Mouse (Mus musculus) left cerebral cortex, adult 18-20 months (tissue): ENCODE measurements at regions not wholly inside any gene's neighbourhood (a gene's known extent, or its start where the extent isn't known, plus 50 kb on each side); places are given as distances from the start of the nearest gene placed in this dataset.
A peak's percentile ranks its signal among the peaks of the same experiment; 100 is the strongest.

Experiments
- DNase-seq, 2 experiments: peaks; one replicate each; pipeline ENCODE4 v3.0.0; 2021 to 2022; ENCODE audit warnings: low spot score in 2 of 2, mixed read lengths in 1 of 2

- peak; percentile 65 to 69 for DNase-seq
These were observed 280.9 kb upstream of the Gm10131 start for GRCm38 (mm10) chr8:34392208-34392980.

DNA sequence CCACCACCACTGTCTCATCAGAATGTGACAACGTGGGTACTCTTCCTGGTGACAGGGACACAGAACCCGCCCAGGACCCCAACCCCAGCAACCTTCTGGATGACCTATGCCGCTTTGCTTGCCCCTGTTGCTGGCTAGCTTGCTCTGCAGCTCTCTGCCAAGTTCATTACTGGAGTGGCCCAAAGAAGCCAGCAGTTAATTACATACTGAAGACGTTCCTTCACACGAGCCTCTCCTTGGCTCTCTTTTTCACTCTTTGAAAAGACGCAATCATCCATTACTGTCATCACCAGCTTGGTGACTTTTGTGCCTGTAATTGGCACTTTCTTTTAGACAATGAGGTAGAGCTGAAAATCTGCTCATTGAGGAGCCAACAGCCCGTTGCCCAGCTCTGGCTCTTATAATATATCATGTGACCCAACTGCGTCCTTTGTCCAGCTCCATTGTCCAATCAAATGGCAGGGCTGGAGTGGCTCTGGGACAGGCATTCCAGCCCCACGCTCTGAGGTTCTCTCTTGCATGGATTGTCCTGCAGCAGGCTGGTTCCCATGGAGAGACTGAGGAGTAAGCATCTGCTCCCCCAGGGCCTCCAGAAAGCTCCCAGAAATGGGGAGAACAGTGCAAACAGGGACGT is 274.4 kb upstream of the Gm10131 start:
- DNase-seq = no peak

- DNase-seq = no peak
These were observed 269.1 kb upstream of the Gm10131 start for GRCm38 (mm10) chr8:34380615-34381014.

DNA sequence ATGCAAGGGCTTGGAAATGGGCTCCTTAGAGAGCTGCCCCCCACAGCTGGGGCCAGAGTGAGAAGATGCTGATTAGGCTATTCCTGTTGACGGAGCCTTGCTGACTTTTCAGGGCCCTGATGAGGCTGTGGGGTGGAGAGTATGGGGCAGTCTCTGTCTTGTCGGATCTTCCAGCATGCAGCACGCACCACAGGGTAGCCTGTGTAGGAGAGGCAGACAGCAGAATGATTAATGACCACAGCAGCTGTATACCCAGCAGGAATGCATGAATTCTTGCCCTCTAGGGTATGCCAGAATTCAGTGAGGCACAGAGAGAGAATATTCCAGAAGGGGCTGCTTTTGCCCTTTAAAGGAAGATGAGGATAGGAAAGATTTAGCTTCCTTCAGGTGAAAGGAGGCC is 265.6 kb upstream of the Gm10131 start:
- DNase-seq = no peak

- no peak for DNase-seq
These were observed 262.7 kb upstream of the Gm10131 start for GRCm38 (mm10) chr8:34374242-34374641.

- DNase-seq = no peak
These were observed 261.1 kb upstream of the Gm10131 start for GRCm38 (mm10) chr8:34372666-34372980.

DNA sequence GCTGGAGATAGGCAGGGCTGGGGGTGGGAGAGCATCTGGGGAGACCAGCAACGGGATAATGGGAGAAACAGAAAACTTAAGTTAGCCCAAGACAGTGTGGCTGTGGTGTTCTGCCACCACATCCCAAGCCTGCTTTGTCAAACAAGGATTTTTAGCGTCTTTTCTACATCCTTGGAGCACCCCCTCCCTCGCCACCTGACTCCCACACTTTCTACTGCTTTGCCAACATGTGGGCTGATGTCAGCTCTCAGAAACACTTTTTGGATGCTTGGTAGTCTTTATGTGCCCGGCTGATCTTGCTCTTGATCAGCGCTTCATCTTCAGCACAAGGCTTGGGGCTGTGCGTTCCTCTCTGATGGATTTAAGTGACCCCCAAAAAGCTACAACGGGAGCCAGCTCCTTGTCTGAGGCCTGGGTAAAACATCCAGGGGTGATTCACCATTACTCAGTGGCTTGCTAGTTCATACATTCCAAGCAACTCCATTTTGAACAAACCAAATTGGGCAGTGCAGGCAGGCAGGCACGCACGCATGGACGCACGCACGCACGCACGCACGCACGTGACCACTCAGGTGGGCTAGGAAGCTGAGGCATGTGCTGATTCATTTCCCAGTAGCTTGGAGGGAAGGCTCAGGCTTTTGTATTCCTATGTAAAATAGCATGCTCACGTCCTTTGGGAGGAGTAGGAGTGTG is 260.6 kb upstream of the Gm10131 start:
- DNase-seq = peak; percentile 69 to 75

DNA sequence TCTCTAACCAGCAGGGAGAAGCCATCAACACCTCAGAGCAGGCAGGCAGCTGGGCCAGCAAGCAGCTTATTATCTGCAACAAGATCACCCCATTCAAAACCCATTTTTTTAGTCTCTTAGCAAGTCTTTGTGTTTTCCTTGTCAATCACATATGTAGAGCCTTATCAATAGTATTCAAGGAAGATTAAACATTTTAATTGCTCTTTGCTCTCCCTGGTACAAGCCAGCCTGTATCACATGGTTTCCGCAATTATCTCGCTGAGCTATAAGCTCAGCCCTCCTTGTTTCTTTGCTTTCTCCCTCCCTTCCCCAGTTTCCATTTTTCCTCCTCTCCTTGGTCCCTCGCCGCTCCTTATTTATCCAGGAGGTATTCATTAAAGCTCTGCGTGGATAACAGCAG is 259.9 kb upstream of the Gm10131 start:
- no peak for DNase-seq

DNA sequence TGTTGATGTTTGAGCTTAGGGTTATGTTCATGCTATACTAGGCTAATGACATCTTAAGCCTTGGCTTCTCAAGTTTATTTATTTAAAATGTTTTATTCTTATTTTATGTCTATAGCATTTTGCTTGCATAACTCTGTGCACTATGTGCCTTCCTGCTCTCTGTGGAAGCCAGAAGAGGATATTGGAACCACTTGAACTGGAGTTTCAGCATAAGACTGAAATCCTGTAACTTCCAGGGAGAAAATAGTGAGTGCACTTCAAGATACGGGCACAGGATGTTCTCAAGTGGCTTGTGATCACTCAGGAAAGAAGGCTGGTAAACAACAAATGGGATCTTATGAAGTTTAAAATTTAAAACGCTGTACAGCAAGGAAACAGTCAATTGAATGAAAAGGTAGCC is 257.0 kb upstream of the Gm10131 start:
- DNase-seq = no peak

DNA sequence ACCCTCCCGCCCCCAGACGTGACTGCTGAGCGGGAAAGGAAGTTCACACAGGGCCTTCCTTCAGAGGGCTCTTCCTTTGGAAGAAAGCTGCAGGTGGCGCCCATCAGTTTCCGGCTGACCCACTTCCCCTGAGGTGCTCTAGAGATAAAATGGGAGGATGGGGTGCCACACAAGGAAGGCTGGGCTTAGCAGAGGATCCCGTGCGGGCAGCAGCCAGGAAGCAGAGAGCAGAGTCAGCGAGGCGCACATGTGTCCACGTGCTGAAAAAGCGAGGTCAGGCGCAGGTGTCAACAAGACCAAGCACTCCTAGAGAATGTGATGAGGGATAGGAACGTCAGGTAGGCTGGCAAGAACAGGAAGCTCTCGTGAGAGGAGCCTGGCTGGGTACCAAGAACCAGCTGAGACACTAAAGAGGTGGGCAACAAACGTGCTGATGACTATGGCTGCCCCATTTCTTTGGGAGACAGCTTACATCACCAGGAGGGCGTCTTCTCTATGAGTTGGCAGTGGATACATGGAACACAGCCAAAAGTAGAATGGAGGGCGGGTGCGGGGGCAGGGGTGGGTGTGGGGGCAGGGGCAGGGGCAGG is 253.0 kb upstream of the Gm10131 start:
- DNase-seq = no peak

DNA sequence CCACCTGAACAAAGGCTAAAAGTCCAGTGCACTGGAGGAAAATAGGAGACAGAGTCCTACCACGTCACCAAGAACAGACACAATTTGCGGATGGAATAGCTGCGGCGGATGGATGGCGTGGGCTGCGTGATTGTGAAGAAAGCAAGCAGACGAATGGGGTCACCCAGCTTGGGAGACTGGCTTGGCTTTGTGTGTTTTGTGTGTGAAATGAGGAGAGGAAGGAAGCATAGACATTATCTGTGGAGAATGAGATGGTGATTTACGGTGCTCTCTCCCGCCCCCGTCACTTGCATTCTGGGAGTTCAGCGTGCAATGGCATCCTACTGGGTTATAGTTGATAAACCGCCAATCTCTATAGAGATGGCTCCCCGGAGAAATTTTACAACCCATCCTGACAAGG is 252.1 kb upstream of the Gm10131 start:
- no peak for DNase-seq

DNA sequence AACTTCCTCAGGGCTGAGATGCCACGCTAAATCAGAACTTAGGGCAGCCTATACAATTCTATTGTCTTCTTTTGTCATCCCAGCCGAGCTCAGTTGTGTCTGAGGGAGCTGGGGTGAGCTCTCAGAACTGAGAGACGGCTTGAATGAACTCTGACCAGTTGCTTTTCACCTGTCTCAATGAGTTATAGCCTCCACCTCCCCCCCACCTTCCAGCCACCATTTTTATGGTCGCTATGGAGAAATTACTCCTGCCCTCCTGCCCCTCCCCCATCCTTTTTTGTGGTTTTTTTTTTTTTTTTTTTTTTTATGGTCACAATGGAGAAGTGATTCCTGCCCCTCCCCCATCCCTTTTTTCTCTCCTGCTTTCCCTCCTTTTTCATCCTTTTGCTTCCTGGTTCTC is 251.6 kb upstream of the Gm10131 start:
- DNase-seq = no peak

GRCm38 (mm10) chr8:34361377-34361776 is 249.8 kb upstream of the Gm10131 start:
- no peak for DNase-seq

GRCm38 (mm10) chr8:34359776-34360175 is 248.2 kb upstream of the Gm10131 start:
- DNase-seq = no peak

- no peak for DNase-seq
These were observed 243.5 kb upstream of the Gm10131 start for GRCm38 (mm10) chr8:34355059-34355458.

- DNase-seq = no peak
These were observed 241.8 kb upstream of the Gm10131 start for GRCm38 (mm10) chr8:34353140-34353855.

- DNase-seq = peak; percentile 39 to 55
These were observed 223.3 kb upstream of the Gm10131 start for GRCm38 (mm10) chr8:34334851-34335250.

- DNase-seq = no peak
These were observed 220.1 kb upstream of the Gm10131 start for GRCm38 (mm10) chr8:34331673-34332072.

GRCm38 (mm10) chr8:34326614-34326965 is 215.1 kb upstream of the Gm10131 start:
- no peak for DNase-seq

GRCm38 (mm10) chr8:34325841-34326613 is 214.5 kb upstream of the Gm10131 start:
- DNase-seq = peak; percentile 25 to 39

GRCm38 (mm10) chr8:34320158-34320587 is 208.6 kb upstream of the Gm10131 start:
- peak in 1 of 2 experiments; percentile 49 for DNase-seq
